Mouse (Mus musculus): ENCODE results near the gene Kdm6b. TPM values are rescaled to one million over a fixed set of nuclear protein-coding genes. Genes with fewer than 3 reads are reported as not detected.
A peak's percentile ranks its signal among the peaks of the same experiment; 100 is the strongest.

Kdm6b gene
- polyA plus RNA-seq, 2 experiments = 23.7 to 31.4 TPM

GRCm38 (mm10) chr11:69452114-69452867, 38.8 kb upstream of the Kdm6b start:
- TF ChIP-seq POLR2A (IDR thresholded peaks at IDR 0.05; ENCODE audit: borderline replicate concordance, extremely low read depth, insufficient read depth, insufficient read length) = no peak
- Histone ChIP-seq H3K36me3 (ENCODE audit: control insufficient read depth, insufficient read depth, low read length) (no peaks in the 10 kb centered on the region), H3K27ac (replicated peaks; ENCODE audit: low read depth, low read length) (peak overlapping the region; percentile 73), H3K4me2 (replicated peaks; ENCODE audit: low read depth, low read length, severe bottlenecking) (peak overlapping the region; percentile 28; the same call in 1 of the 2 replicates), H3K9me3 (ENCODE audit: control insufficient read depth, low read length) (no peaks in the 10 kb centered on the region), H3K4me1 (ENCODE audit: control insufficient read depth, insufficient read depth, low read length) (peaks cover 17% of the 10 kb centered on the region), H3K4me3 (replicated peaks; ENCODE audit: low read length) (no peak overlapping the region), H3K27me3 (ENCODE audit: control insufficient read depth, insufficient read depth, low read length) (no peaks in the 10 kb centered on the region), H3K9ac (ENCODE audit: low read depth, low read length, severe bottlenecking) (peak overlapping the region; percentile 13; the same call in 1 of the 2 replicates)
- ATAC-seq (ENCODE audit: low FRiP score, low read depth) (no peak), DNase-seq (ENCODE audit: low spot score) (peak; percentile 54)
- 54% methylated on average over 23 of the region's 23 CpGs for WGBS

GRCm38 (mm10) chr11:69447299-69447698, 33.8 kb upstream of the Kdm6b start:
- no peaks in the 10 kb centered on the region for H3K9me3 ChIP-seq (ENCODE audit: control insufficient read depth, low read length)
- WGBS = 91% methylated on average over 7 of the region's 7 CpGs
- no peak for ATAC-seq (ENCODE audit: low FRiP score, low read depth)
- H3K36me3 ChIP-seq (ENCODE audit: control insufficient read depth, insufficient read depth, low read length) = no peaks in the 10 kb centered on the region
- H3K27ac ChIP-seq (replicated peaks; ENCODE audit: low read depth, low read length) = no peak overlapping the region
- H3K4me2 ChIP-seq (replicated peaks; ENCODE audit: low read depth, low read length, severe bottlenecking) = no peak overlapping the region
- H3K9ac ChIP-seq (ENCODE audit: low read depth, low read length, severe bottlenecking) = no peak overlapping the region
- H3K27me3 ChIP-seq (ENCODE audit: control insufficient read depth, insufficient read depth, low read length) = no peaks in the 10 kb centered on the region
- peaks cover 5% of the 10 kb centered on the region for H3K4me1 ChIP-seq (ENCODE audit: control insufficient read depth, insufficient read depth, low read length)
- H3K4me3 ChIP-seq (replicated peaks; ENCODE audit: low read length) = no peak overlapping the region
- no peak for DNase-seq (ENCODE audit: low spot score)
- no peak for TF ChIP-seq POLR2A (IDR thresholded peaks at IDR 0.05; ENCODE audit: borderline replicate concordance, extremely low read depth, insufficient read depth, insufficient read length)

- Histone ChIP-seq H3K4me3 (replicated peaks; ENCODE audit: low read length) (no peak overlapping the region), H3K4me2 (replicated peaks; ENCODE audit: low read depth, low read length, severe bottlenecking) (no peak overlapping the region), H3K27me3 (ENCODE audit: control insufficient read depth, insufficient read depth, low read length) (no peaks in the 10 kb centered on the region), H3K9ac (ENCODE audit: low read depth, low read length, severe bottlenecking) (no peak overlapping the region), H3K36me3 (ENCODE audit: control insufficient read depth, insufficient read depth, low read length) (no peaks in the 10 kb centered on the region), H3K27ac (replicated peaks; ENCODE audit: low read depth, low read length) (no peak overlapping the region), H3K4me1 (ENCODE audit: control insufficient read depth, insufficient read depth, low read length) (no peaks in the 10 kb centered on the region), H3K9me3 (ENCODE audit: control insufficient read depth, low read length) (no peaks in the 10 kb centered on the region)
- no peak for TF ChIP-seq POLR2A (IDR thresholded peaks at IDR 0.05; ENCODE audit: borderline replicate concordance, extremely low read depth, insufficient read depth, insufficient read length)
- ATAC-seq (ENCODE audit: low FRiP score, low read depth) = no peak
- WGBS = 31% methylated on average over 5 of the region's 5 CpGs
- DNase-seq (ENCODE audit: low spot score) = no peak
Observed at GRCm38 (mm10) chr11:69443328-69443727, 29.9 kb upstream of the Kdm6b start.

- H3K4me3 ChIP-seq (replicated peaks; ENCODE audit: low read length) = no peak overlapping the region
- no peak overlapping the region for H3K9ac ChIP-seq (ENCODE audit: low read depth, low read length, severe bottlenecking)
- no peak for TF ChIP-seq POLR2A (IDR thresholded peaks at IDR 0.05; ENCODE audit: borderline replicate concordance, extremely low read depth, insufficient read depth, insufficient read length)
- H3K4me1 ChIP-seq (ENCODE audit: control insufficient read depth, insufficient read depth, low read length) = peaks cover 3% of the 10 kb centered on the region; the same call in 1 of the 2 replicates
- H3K4me2 ChIP-seq (replicated peaks; ENCODE audit: low read depth, low read length, severe bottlenecking) = no peak overlapping the region
- 30% methylated on average over 3 of the region's 3 CpGs for WGBS
- no peak overlapping the region for H3K27ac ChIP-seq (replicated peaks; ENCODE audit: low read depth, low read length)
- H3K9me3 ChIP-seq (ENCODE audit: control insufficient read depth, low read length) = no peaks in the 10 kb centered on the region
- ATAC-seq (ENCODE audit: low FRiP score, low read depth) (no peak), DNase-seq (ENCODE audit: low spot score) (no peak)
- no peaks in the 10 kb centered on the region for H3K27me3 ChIP-seq (ENCODE audit: control insufficient read depth, insufficient read depth, low read length)
- no peaks in the 10 kb centered on the region for H3K36me3 ChIP-seq (ENCODE audit: control insufficient read depth, insufficient read depth, low read length)
Observed at GRCm38 (mm10) chr11:69437291-69437690, 23.8 kb upstream of the Kdm6b start.

GRCm38 (mm10) chr11:69433189-69433588, 19.7 kb upstream of the Kdm6b start:
- 65% methylated on average over 6 of the region's 6 CpGs for WGBS
- no peak overlapping the region for H3K4me2 ChIP-seq (replicated peaks; ENCODE audit: low read depth, low read length, severe bottlenecking)

More at GRCm38 (mm10) chr11:69433189-69433588, 19.7 kb upstream of the Kdm6b start:
- no peak for DNase-seq (ENCODE audit: low spot score)
- H3K4me3 ChIP-seq (replicated peaks; ENCODE audit: low read length) = no peak overlapping the region
- no peaks in the 10 kb centered on the region for H3K27me3 ChIP-seq (ENCODE audit: control insufficient read depth, insufficient read depth, low read length)
- H3K36me3 ChIP-seq (ENCODE audit: control insufficient read depth, insufficient read depth, low read length) = no peaks in the 10 kb centered on the region
- no peak overlapping the region for H3K27ac ChIP-seq (replicated peaks; ENCODE audit: low read depth, low read length)
- no peak overlapping the region for H3K9ac ChIP-seq (ENCODE audit: low read depth, low read length, severe bottlenecking)
- no peak for ATAC-seq (ENCODE audit: low FRiP score, low read depth)
- peaks cover 16% of the 10 kb centered on the region; the same call in 1 of the 2 replicates for H3K4me1 ChIP-seq (ENCODE audit: control insufficient read depth, insufficient read depth, low read length)
- TF ChIP-seq POLR2A (IDR thresholded peaks at IDR 0.05; ENCODE audit: borderline replicate concordance, extremely low read depth, insufficient read depth, insufficient read length) = no peak
- H3K9me3 ChIP-seq (ENCODE audit: control insufficient read depth, low read length) = no peaks in the 10 kb centered on the region
